Mouse (Mus musculus) G1E (cell line): ENCODE results near the gene Dock4. TPM values are rescaled to one million over a fixed set of nuclear protein-coding genes. Genes with fewer than 3 reads are reported as not detected.

Experiments used
- ATAC-seq: 2 replicates; pipeline ENCODE4 v1.8.0; 2016; ENCODE audit warnings: mild to moderate bottlenecking; ENCODE audit not compliant: insufficient number of reproducible peaks, poor library complexity, low FRiP score, severe bottlenecking; ENCODE audit errors: extremely low read depth
- DNase-seq: peaks from one replicate; pipeline ENCODE4 v3.0.0; 2012; ENCODE audit warnings: low spot score
- H3K27me3 ChIP-seq: 2 replicates; pipeline ENCODE4 v1.6.1; 2012; ENCODE audit warnings: mild to moderate bottlenecking, low read length, inconsistent platforms; ENCODE audit not compliant: insufficient read depth
- H3K36me3 ChIP-seq: replicated peaks from 2 replicates; pipeline ENCODE3; 2012; ENCODE audit warnings: mild to moderate bottlenecking, inconsistent platforms
- H3K4me1 ChIP-seq: 2 replicates; pipeline ENCODE4 v1.6.1; 2012; ENCODE audit warnings: low read depth, low read length, inconsistent platforms, mixed read lengths; ENCODE audit not compliant: insufficient read depth
- H3K4me3 ChIP-seq: 2 replicates; pipeline ENCODE4 v1.5.1; 2012; ENCODE audit warnings: low read depth, mild to moderate bottlenecking, inconsistent platforms, low read length, moderate library complexity, mixed read lengths
- H3K9me3 ChIP-seq: replicated peaks from 2 replicates; pipeline ENCODE4 v1.6.1; 2012; ENCODE audit warnings: inconsistent platforms
- CTCF ChIP-seq: IDR thresholded peaks from 2 replicates; pipeline ENCODE4 v1.5.1; 2012; ENCODE audit warnings: low read depth, low read length, inconsistent platforms, mixed read lengths
- GATA1 ChIP-seq: IDR thresholded peaks from 2 replicates; pipeline ENCODE4 v1.6.1; 2012; ENCODE audit warnings: borderline replicate concordance, low read length, inconsistent platforms, mixed read lengths
- GATA2 ChIP-seq: IDR thresholded peaks from 2 replicates; pipeline ENCODE4 v1.6.1; 2012; ENCODE audit warnings: low read depth, low read length, inconsistent platforms, borderline replicate concordance
- POLR2AphosphoS5 ChIP-seq: IDR thresholded peaks from 2 replicates; pipeline ENCODE4 v1.6.1; 2012; ENCODE audit warnings: low read depth, low read length, inconsistent platforms; ENCODE audit not compliant: insufficient replicate concordance
- TAL1 ChIP-seq: conservative IDR thresholded peaks from 2 replicates; pipeline ENCODE4 v1.6.1; 2012; ENCODE audit warnings: low read depth, low read length, inconsistent platforms, mixed read lengths
- polyA plus RNA-seq: library from polyadenylated mRNA; stranded (reverse); fragments of >175 nt; gene quantifications from 2 replicates; pipeline ENCODE4 v1.2.3, GENCODE M21; 2012
- total RNA-seq, 2 experiments: library from RNA; stranded (forward) in 1 of 2; stranded (reverse) in 1 of 2; fragments of 200-1000 nt in 1 of 2; fragments of >200 nt in 1 of 2; fragmentation: Nextera tagmentation in 1 of 2; gene quantifications; 2 replicates each; pipeline ENCODE4 v1.2.3; 2014 to 2017

Gene Dock4
- total and polyA plus RNA-seq, 3 experiments = 0.01 to 1.2 (median 0.68) TPM

DNA sequence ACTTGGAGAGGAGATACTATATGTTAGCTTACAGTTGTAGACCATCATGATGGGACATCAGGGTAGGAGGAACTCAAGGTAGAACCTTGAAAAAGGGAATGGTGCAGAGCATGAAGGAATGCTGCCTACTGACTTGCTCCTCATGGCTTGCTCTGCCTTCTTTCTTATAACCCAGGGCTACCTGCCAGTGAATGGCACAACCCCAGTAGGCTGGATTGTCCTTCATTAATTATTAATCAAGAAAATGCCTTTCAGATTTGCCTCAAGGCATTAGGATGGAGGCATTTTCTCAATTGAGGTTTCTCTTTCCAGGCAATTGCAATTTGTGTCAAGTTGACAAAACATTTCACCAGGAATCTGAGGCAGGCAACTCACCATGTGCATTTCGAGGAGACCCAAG, 92.1 kb downstream of the Dock4 start:
- DNase-seq (no peak), ATAC-seq (no peak)
- Histone ChIP-seq H3K36me3 (no peaks in the 10 kb centered on the region), H3K9me3 (no peaks in the 10 kb centered on the region), H3K27me3 (no peaks in the 10 kb centered on the region), H3K4me3 (no peak overlapping the region), H3K4me1 (no peaks in the 10 kb centered on the region)
- TF ChIP-seq GATA2 = no peak

DNA sequence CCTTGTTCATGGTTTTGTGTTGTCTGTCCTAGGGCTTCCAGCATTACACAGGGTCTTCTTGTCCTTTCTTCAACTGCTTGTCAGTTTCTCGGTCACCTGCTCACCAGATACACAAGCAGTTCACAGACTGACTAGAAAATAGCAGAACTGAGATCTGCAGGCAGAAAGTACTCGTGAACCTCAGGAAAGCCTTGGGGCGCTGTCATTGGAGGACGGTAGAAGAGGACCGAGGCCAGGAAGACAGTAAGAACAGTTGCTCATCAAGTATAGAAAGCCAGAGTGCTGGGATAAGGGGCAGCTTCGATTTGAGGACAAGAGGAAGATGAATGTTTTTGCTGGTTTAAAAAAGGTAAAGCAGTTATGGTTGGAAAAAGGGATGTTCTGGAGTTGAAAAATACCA, 92.6 kb downstream of the Dock4 start:
- no peak overlapping the region for H3K4me3 ChIP-seq
- ATAC-seq (no peak), DNase-seq (no peak)
- H3K27me3 ChIP-seq = no peaks in the 10 kb centered on the region
- TF ChIP-seq GATA2 = no peak
- no peak for TF ChIP-seq POLR2AphosphoS5
- TF ChIP-seq TAL1 = no peak
- H3K9me3 ChIP-seq = no peaks in the 10 kb centered on the region
- no peaks in the 10 kb centered on the region for H3K4me1 ChIP-seq
- no peaks in the 10 kb centered on the region for H3K36me3 ChIP-seq

DNA sequence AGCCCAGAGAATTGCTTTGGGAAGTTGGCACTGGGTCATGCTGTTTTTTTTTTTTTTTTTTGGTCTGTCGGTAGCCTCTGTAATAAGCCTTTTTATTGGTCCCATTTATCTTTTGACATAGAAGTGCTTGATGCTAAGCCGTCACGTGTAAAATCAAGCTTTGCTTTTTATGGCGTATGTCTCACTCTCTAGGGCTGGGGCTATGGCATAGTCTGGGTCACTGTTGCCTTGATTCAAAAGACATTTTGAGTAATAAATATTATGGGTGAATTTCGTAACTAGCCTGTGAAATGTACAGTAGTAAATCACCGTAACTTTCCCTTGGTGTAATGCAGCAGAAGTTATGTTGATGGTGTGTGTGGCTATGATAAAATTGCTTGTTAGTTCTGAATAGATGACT, 93.0 kb downstream of the Dock4 start:
- H3K27me3 ChIP-seq = no peaks in the 10 kb centered on the region
- ATAC-seq = no peak
- H3K4me1 ChIP-seq = no peaks in the 10 kb centered on the region
- no peaks in the 10 kb centered on the region for H3K9me3 ChIP-seq
- no peak overlapping the region for H3K4me3 ChIP-seq
- no peak for DNase-seq
- TF ChIP-seq TAL1 (no peak), GATA2 (no peak), CTCF (no peak), GATA1 (no peak), POLR2AphosphoS5 (no peak)
- H3K36me3 ChIP-seq = no peaks in the 10 kb centered on the region

DNA sequence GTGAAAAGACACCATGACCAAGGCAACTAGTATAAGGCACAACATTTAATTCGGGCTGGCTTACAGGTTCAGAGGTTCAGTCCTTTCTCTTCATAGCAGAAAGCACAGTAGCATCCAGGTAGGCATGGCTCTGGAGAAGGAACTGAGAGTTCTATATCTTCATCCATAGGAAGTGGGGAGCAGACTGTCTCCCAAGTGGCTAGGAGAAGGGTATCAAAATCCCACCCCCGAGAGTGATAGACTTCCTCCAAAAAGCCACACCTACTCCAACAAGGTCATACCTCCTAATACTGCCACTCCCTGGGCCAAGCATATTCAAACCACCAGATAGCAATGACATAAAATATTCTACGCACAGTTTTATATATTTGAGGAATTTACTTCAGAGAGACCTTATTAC, 98.5 kb downstream of the Dock4 start:
- TF ChIP-seq TAL1 (no peak), POLR2AphosphoS5 (no peak), GATA1 (no peak), CTCF (no peak), GATA2 (no peak)
- no peaks in the 10 kb centered on the region for H3K9me3 ChIP-seq
- ATAC-seq = no peak

DNA sequence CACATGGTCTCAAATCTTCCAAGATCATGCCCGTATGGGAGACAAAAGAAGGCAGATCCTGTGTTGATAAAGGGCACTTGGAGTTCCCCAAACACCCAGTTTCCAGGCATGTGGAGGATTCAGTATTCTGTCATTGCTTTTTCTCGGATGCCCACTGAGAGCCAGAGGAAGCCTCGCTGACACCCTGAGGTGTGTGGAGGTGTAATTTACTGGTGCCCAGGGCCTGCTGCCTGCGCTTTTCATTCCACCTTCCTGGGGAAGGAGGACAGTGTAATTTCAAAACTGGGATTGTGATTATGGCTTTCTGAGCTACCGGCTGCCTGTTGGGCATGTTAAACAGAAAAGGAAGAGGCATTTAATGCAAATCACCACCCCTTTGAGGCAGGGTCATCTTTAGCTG, 101.1 kb downstream of the Dock4 start:
- no peak for ATAC-seq

More for the DNA sequence above, 98.5 kb downstream of the Dock4 start:
- Histone ChIP-seq H3K36me3 (no peaks in the 10 kb centered on the region), H3K4me1 (no peaks in the 10 kb centered on the region), H3K4me3 (no peak overlapping the region), H3K27me3 (no peaks in the 10 kb centered on the region)
- no peak for DNase-seq

DNA sequence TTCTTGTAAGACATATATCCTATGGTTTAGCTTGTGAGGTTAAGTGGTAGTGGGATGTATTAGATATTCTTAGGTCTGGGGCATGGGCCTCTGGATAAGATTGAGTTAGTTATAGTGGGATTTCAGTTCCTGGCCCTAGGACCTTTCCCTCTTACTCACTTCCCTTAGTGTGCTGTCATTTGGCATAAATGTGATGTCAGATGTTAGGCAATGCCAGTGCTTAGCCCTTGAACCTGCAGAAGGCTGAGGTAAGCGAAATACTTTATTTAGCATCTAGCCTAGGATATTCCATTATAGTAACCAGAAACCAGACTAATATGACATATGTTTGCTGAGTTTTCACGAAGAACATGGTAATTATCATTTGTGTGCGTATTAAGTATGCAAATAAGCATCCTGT, 105.6 kb downstream of the Dock4 start:
- H3K9me3 ChIP-seq = no peaks in the 10 kb centered on the region
- no peak for ATAC-seq
- TF ChIP-seq POLR2AphosphoS5 (no peak), CTCF (no peak), GATA2 (no peak), GATA1 (no peak), TAL1 (no peak)
- H3K4me1 ChIP-seq = no peaks in the 10 kb centered on the region
- no peaks in the 10 kb centered on the region; the same call in 1 of the 2 replicates for H3K27me3 ChIP-seq
- no peak for DNase-seq
- no peak overlapping the region for H3K4me3 ChIP-seq
- H3K36me3 ChIP-seq = no peaks in the 10 kb centered on the region

More for the DNA sequence above, 101.1 kb downstream of the Dock4 start:
- H3K4me3 ChIP-seq = no peak overlapping the region
- TF ChIP-seq CTCF = no peak
- no peak for TF ChIP-seq POLR2AphosphoS5
- no peak for TF ChIP-seq TAL1
- TF ChIP-seq GATA2 = no peak
- TF ChIP-seq GATA1 = no peak
- no peak for DNase-seq
- H3K4me1 ChIP-seq = no peaks in the 10 kb centered on the region
- no peaks in the 10 kb centered on the region for H3K9me3 ChIP-seq
- no peaks in the 10 kb centered on the region for H3K36me3 ChIP-seq
- H3K27me3 ChIP-seq = no peaks in the 10 kb centered on the region

DNA sequence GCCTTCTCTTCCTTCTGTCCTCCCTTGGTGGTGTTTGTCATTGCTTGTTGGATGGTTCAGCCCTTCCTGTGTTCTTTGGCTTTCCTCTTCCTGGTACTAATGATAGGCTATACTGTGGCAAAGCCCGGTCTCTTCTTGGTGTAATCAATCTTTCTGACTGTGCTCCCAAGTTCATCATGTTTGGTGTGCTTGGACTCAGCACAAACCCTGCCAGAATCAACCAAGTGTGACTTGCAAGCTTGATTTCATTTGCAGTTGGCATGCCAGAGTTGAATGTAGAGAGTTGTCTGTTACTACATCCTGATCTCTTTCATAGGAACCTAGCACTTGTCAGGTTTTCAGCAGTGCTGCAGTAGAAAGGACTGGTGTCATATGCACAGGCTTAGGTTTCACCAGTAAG, 106.4 kb downstream of the Dock4 start:
- Histone ChIP-seq H3K4me3 (no peak overlapping the region), H3K27me3 (no peaks in the 10 kb centered on the region; the same call in 1 of the 2 replicates)
- TF ChIP-seq CTCF (no peak), POLR2AphosphoS5 (no peak), GATA1 (no peak), TAL1 (no peak)

More for the DNA sequence above, 106.4 kb downstream of the Dock4 start:
- H3K36me3 ChIP-seq = no peaks in the 10 kb centered on the region
- H3K4me1 ChIP-seq = no peaks in the 10 kb centered on the region
- DNase-seq = no peak
- ATAC-seq = no peak
- H3K9me3 ChIP-seq = no peaks in the 10 kb centered on the region
